Mouse (Mus musculus) thymus, postnatal 4 days (tissue): ENCODE data around the gene Bex1.

Experiments used
- DNase-seq: peaks from one replicate; pipeline ENCODE4 v3.0.0; 2021

Gene Bex1

DNA sequence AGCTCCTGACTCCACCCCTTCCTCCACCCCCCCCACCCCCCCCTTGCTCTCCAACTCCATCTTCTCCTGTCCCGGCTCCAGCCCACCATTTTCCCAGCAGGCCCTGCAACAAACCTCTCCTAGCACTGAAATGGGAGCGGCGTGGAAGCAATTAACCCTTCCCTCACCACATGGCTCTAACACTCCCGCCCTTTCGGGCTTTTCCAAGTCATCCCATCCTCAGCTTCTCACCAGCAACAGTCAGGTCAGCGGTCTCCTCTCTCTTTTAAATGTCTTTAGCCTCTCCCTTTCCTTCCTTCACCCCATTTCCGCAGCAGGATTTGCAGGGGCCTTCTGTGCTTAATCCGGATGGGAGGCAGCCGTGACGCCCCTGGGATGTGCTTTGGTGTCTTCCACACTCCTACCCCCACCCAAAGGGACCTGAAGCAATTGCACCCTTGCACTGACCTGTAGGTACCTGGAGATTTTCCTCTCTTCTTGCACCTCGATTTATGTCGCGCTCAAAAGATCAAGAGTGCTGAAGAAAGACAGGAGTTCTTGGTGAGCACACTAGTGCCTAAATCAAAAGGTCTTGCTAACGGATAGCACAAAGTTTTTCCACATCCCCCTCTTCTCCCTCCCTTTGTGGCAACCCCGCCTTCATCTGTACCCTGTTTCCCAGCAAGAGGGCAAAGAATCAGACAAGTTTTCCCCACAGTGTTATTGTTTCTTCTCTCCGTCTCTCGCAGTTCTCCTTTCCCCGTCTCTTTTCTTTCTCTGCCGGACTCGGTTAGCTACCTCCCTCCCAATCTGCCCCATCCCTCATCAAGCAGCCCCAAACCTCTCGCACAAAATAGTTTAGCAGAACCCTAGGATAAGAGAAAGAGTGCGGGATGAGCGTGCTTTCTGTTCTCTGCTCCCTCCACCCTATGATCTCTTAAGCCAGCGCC lies 43.9 kb downstream of the Bex1 start:
- DNase-seq: peak; percentile 12

GRCm38 (mm10) chrX:136170625-136171024 lies 44.7 kb downstream of the Bex1 start:
- no peak for DNase-seq
